ENCODE assay signal across 9 mouse cellular contexts in genomic region chr10:68464943-68465342, GRCm38 (mm10).
DNase-seq lines count a peak whose midpoint lies in the region; ATAC-seq and TF ChIP-seq lines count a peak whose summit lies in the region.
"Had no signal": no experiment of that assay in that cellular context is flagged by ENCODE, and none has a peak within 500 bp of the region (broad histone marks: within the 10 kb centered on the region; RNA-seq: fewer than 3 reads in every experiment).

No protein-coding gene starts in this region.

- H3K36me3 ChIP-seq in hindbrain, embryonic 14.5 days (replicated peaks; ENCODE audit: control insufficient read depth, insufficient read depth): no peaks in the 10 kb centered on the region
- H3K36me3 ChIP-seq in hindbrain, embryonic 13.5 days: no peaks in the 10 kb centered on the region
- no peaks in the 10 kb centered on the region for H3K36me3 ChIP-seq in intestine, postnatal 0 days (ENCODE audit: control insufficient read depth, insufficient read depth)
- no peaks in the 10 kb centered on the region for H3K36me3 ChIP-seq in limb, embryonic 11.5 days (ENCODE audit: control insufficient read depth, insufficient read depth, low read length)
- H3K36me3 ChIP-seq: embryonic facial prominence, embryonic 15.5 days had no signal

- H3K4me2 ChIP-seq in hindbrain, embryonic 14.5 days (replicated peaks): no peak overlapping the region
- no peak overlapping the region for H3K4me2 ChIP-seq in hindbrain, embryonic 13.5 days
- H3K4me2 ChIP-seq in intestine, postnatal 0 days (replicated peaks; ENCODE audit: low read depth): no peak overlapping the region
- H3K4me2 ChIP-seq in limb, embryonic 11.5 days (ENCODE audit: low read depth, severe bottlenecking): no peak overlapping the region
- H3K4me2 ChIP-seq: embryonic facial prominence, embryonic 15.5 days had no signal

- no peak for TF ChIP-seq POLR2A in embryonic fibroblast, embryonic 13.5 days (IDR thresholded peaks at IDR 0.05; ENCODE audit: low read depth, low read length)

- no peaks in the 10 kb centered on the region for H3K4me1 ChIP-seq in hindbrain, embryonic 14.5 days (replicated peaks; ENCODE audit: control insufficient read depth, insufficient read depth, low read length)
- no peaks in the 10 kb centered on the region for H3K4me1 ChIP-seq in hindbrain, embryonic 13.5 days (replicated peaks)
- H3K4me1 ChIP-seq in embryonic fibroblast, embryonic 13.5 days (ENCODE audit: control insufficient read depth, insufficient read depth, low read length): no peaks in the 10 kb centered on the region
- H3K4me1 ChIP-seq in intestine, postnatal 0 days (replicated peaks; ENCODE audit: control insufficient read depth, insufficient read depth, low read length): no peaks in the 10 kb centered on the region
- H3K4me1 ChIP-seq in limb, embryonic 11.5 days (ENCODE audit: control insufficient read depth, insufficient read depth, low read length): no peaks in the 10 kb centered on the region
- H3K4me1 ChIP-seq: embryonic facial prominence, embryonic 15.5 days had no signal

- TF ChIP-seq CTCF in embryonic fibroblast, embryonic 13.5 days (IDR thresholded peaks at IDR 0.05; ENCODE audit: borderline replicate concordance, insufficient read depth, low read length): peak; percentile 62
- peak; percentile 88 for TF ChIP-seq CTCF in intestine, postnatal 0 days (IDR thresholded peaks at IDR 0.05; ENCODE audit: low read depth)

- WGBS in hindbrain, embryonic 14.5 days: 34% methylated on average over 7 of the region's 7 CpGs
- 33% methylated on average over 7 of the region's 7 CpGs for WGBS in hindbrain, embryonic 13.5 days
- WGBS in intestine, postnatal 0 days: 27% methylated on average over 7 of the region's 7 CpGs
- WGBS in limb, embryonic 11.5 days: 34% methylated on average over 7 of the region's 7 CpGs

- no peak overlapping the region for H3K9ac ChIP-seq in hindbrain, embryonic 14.5 days
- H3K9ac ChIP-seq in hindbrain, embryonic 13.5 days: no peak overlapping the region
- no peak overlapping the region for H3K9ac ChIP-seq in intestine, postnatal 0 days (ENCODE audit: low read depth, low read length)
- H3K9ac ChIP-seq in limb, embryonic 11.5 days (ENCODE audit: low read length): no peak overlapping the region
- H3K9ac ChIP-seq: embryonic facial prominence, embryonic 15.5 days had no signal

- DNase-seq in hindbrain, embryonic 14.5 days (ENCODE audit: low spot score): peak; percentile 74
- peak; percentile 93 for DNase-seq in adrenal gland, postnatal 14 days
- DNase-seq in limb, embryonic 11.5 days (ENCODE audit: low spot score): peak; percentile 85
- DNase-seq in ovary, postnatal 14 days (ENCODE audit: low spot score): peak; percentile 73
- DNase-seq in thymus, postnatal 14 days: peak; percentile 64

- no peaks in the 10 kb centered on the region for H3K9me3 ChIP-seq in hindbrain, embryonic 14.5 days (ENCODE audit: control insufficient read depth, low read length)
- no peaks in the 10 kb centered on the region for H3K9me3 ChIP-seq in hindbrain, embryonic 13.5 days
- no peaks in the 10 kb centered on the region for H3K9me3 ChIP-seq in intestine, postnatal 0 days (ENCODE audit: control insufficient read depth)
- no peaks in the 10 kb centered on the region for H3K9me3 ChIP-seq in limb, embryonic 11.5 days (ENCODE audit: control insufficient read depth, low read length)
- H3K9me3 ChIP-seq: embryonic facial prominence, embryonic 15.5 days had no signal

- H3K27me3 ChIP-seq in hindbrain, embryonic 14.5 days (ENCODE audit: control insufficient read depth, insufficient read depth, low read length): no peaks in the 10 kb centered on the region
- no peaks in the 10 kb centered on the region for H3K27me3 ChIP-seq in hindbrain, embryonic 13.5 days
- H3K27me3 ChIP-seq in intestine, postnatal 0 days (replicated peaks; ENCODE audit: control insufficient read depth, insufficient read depth, low read length): no peaks in the 10 kb centered on the region
- no peaks in the 10 kb centered on the region for H3K27me3 ChIP-seq in limb, embryonic 11.5 days (ENCODE audit: control insufficient read depth, insufficient read depth, low read length)
- H3K27me3 ChIP-seq: embryonic facial prominence, embryonic 15.5 days had no signal

- ATAC-seq in hindbrain, embryonic 14.5 days (ENCODE audit: low FRiP score): no peak
- ATAC-seq in hindbrain, embryonic 13.5 days (ENCODE audit: low FRiP score): no peak
- ATAC-seq in intestine, postnatal 0 days: no peak
- ATAC-seq in limb, embryonic 11.5 days (ENCODE audit: insufficient number of reproducible peaks, low FRiP score, low TSS enrichment, low read depth): no peak

- H3K27ac ChIP-seq in hindbrain, embryonic 14.5 days: no peak overlapping the region
- no peak overlapping the region for H3K27ac ChIP-seq in hindbrain, embryonic 13.5 days
- H3K27ac ChIP-seq in embryonic fibroblast, embryonic 13.5 days (ENCODE audit: insufficient read depth, low read length): no peak overlapping the region
- H3K27ac ChIP-seq in intestine, postnatal 0 days (ENCODE audit: low read depth, low read length): no peak overlapping the region
- no peak overlapping the region for H3K27ac ChIP-seq in limb, embryonic 11.5 days (replicated peaks; ENCODE audit: low read depth, low read length)
- H3K27ac ChIP-seq: embryonic facial prominence, embryonic 15.5 days had no signal

- no peak overlapping the region for H3K4me3 ChIP-seq in hindbrain, embryonic 14.5 days (replicated peaks; ENCODE audit: low read length)
- no peak overlapping the region for H3K4me3 ChIP-seq in hindbrain, embryonic 13.5 days
- H3K4me3 ChIP-seq in embryonic fibroblast, embryonic 13.5 days (ENCODE audit: insufficient read depth, low read length): no peak overlapping the region
- no peak overlapping the region for H3K4me3 ChIP-seq in intestine, postnatal 0 days (ENCODE audit: low read depth, low read length)
- no peak overlapping the region for H3K4me3 ChIP-seq in limb, embryonic 11.5 days (ENCODE audit: low read depth, low read length)
- H3K4me3 ChIP-seq: embryonic facial prominence, embryonic 15.5 days had no signal
